Mouse (Mus musculus) T-helper 1 cell (primary cell): ENCODE results near the gene Sh2b2.

ENCODE experiments used
- in situ Hi-C: fragments of 300-600 bp; cut with MboI, MseI; formaldehyde crosslinking; loops from one replicate; pipeline ENCODE4 v1.15.1; 2025; ENCODE audit warnings: high pct_unique_total_duplicates

The Sh2b2 gene

DNA sequence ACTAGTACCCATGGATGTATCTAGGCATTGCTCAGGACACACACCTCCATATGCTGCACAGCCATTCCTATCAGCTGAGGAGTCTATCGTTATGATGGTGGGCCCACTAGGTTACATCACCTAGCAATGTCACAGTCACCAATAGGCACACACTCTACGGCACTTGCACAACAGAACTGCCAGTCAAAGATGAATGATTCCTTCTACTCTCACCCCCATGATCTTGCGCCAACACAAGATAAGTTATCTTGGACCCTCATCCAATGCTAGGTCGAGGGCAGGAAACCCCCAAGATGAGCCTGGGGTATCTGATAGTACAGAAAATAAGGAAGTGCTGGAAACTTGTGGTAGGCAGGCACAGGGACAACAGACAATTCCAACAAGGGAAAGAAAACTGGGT lies 63.5 kb downstream of the Sh2b2 start:
- in situ Hi-C loops: no loop called here

DNA sequence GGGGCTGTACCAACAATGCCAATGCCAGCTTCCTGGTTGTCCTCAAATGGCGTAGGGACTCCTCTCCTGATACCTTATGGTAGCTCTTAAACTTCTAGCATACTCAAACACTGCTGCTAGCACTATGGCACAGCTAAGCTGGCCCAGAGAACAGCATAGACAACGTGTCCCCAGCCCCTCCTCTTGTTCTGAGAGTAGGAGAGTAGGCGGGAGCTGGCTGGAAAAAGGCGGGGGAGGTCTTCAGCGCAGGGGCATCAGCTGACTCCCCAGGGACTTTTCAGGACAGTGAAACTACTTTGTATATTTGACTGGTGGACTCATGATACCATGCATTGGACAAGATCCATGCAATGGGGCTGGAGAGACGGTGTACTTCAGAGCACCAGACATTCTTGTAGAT lies 64.3 kb downstream of the Sh2b2 start:
- in situ Hi-C loops: no loop called here

DNA sequence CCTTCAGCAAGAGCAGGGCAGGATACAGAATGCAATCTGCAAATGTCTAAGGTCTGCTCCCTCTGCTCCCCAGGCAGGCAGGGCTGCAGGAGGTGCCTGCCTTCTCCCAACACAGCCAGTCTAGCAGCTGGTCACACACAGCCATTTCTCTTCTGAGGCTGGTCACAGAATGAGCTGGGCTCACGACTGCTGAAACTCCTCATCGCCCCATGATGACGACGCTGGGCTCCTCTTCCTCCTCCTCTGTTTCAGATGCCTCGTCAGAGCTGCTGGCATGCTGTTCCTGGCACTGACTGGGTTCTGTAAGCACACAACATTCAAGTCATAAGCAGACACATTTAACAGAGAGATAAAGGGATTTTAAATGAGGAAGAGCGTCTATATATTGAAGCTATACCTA lies 65.2 kb downstream of the Sh2b2 start:
- in situ Hi-C loops: no loop called here

DNA sequence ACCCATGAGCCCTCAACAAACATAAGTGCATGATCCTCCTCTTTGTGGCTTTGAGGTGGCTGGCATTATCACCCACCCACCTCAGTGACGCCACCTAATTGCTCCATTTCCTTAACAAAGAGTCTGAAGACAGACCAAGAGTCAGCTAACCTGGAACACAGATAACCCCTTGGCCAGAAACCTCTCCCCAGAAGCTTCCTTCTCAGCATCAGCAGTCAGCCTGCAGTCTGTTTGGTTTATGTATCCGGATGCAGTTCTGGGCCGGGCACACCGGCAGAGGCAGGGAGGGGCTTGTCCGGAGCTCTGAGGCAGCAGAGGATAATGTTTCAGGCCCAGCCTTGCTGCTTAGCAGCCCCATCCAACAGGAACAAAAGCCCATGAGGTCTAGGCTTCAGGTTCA lies 66.8 kb downstream of the Sh2b2 start:
- in situ Hi-C loops: no loop called here

DNA sequence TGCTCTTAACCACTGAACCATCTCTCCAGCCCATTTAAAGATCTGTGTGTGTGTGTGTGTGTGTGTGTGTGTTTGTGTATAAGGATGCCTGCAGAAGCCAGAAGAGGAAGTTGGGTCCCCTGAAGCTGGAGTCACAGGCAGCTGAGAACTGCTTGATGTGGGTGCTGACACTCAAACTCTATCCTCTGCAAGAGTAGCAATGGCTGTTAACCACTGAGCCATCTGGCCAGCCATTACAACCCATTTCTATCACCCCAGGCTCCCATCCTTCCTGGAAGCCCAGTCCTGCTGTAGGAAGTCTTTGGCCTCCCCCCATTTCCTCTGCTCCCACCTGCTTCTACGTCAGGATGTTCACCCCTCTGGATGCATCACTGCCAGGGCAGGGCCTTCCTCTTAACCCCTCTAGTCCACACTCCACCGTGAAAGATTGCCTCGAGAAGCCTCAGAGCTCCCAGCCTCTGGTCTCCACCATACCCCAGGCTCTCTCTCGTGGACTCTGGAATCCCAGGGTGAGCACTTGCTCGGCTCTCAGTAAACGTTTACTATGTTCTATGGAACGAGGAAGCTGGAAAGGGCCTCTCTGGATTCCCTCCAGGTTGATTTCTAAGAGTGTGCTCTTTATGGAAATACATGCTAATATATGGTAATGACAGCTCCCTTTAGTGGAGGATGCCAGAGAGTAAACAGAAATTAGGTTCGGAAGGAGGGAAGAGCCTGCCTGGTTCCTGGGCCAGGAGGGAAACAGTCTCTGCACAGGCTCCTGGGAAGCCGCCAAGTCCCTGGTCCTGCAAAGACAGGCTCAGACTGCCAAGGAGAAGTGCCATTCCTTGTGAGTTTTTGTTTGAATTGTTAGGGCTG lies 72.5 kb downstream of the Sh2b2 start:
- in situ Hi-C loops: no loop called here

DNA sequence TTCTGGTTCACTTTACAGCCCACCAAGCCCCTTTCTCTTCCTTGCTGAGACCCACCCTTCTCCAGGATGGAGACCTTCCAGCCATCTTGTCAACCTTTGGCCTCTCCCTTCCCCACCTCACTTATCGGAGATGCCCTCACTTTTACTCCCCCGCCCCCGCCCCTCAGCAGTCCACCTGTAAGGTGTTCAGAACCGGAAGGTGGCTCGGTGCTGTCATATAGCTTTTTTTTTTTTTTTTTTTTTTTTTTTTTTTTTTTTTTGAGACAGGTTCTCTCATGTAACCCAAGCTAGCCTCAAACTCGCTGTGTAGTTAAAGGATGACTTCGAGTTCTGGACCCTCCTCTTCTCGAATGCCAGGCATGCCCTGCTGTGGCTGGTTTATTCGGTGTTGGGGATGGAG lies 73.4 kb downstream of the Sh2b2 start:
- in situ Hi-C loops: no loop called here

DNA sequence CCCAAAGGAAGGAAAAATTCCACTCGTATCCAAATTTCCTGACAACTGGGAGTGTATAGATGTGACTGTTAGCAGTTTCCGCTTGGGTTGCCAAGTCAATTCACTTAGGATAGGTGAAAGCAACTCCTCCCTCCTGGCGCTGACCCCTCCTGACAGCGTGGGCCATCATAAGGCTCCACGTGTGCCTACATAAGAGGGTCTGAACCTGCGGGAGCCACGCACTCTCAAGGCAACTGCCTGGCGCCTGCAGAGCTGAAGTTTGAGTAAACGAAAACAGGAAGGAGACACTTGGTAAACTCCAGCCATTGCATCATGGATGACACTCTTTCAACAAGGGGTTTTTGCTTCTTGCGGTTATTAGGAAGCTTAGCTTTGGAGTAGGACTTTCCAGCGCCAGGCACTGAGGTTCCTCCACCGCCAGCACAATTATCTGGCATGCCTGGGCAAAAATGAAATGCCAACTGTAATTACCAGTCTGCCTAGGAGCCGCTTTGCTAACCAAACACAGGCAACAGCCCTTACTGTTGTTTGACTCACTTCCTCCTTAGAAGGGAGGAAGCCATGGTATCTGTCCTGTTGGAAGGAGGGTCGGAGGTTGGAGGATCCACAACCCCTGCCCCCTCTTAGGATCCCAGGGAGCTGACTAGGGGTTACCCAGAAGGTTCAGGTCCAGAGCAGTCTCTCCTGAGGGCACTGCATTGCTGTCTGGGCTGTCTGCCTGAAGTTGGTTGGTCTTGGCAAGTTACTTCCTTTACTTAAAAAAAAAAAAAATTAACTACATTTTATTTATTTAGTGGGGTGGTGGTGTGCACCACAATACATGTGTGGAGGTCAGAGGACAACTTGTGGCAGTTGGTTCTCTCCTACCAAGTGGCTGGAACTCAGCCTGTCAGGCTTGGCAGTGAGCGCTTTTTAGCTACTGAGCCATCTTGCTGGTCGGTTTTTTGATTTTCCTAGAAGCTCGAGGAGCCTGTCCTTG lies 74.7 kb downstream of the Sh2b2 start:
- in situ Hi-C loops: no loop called here

DNA sequence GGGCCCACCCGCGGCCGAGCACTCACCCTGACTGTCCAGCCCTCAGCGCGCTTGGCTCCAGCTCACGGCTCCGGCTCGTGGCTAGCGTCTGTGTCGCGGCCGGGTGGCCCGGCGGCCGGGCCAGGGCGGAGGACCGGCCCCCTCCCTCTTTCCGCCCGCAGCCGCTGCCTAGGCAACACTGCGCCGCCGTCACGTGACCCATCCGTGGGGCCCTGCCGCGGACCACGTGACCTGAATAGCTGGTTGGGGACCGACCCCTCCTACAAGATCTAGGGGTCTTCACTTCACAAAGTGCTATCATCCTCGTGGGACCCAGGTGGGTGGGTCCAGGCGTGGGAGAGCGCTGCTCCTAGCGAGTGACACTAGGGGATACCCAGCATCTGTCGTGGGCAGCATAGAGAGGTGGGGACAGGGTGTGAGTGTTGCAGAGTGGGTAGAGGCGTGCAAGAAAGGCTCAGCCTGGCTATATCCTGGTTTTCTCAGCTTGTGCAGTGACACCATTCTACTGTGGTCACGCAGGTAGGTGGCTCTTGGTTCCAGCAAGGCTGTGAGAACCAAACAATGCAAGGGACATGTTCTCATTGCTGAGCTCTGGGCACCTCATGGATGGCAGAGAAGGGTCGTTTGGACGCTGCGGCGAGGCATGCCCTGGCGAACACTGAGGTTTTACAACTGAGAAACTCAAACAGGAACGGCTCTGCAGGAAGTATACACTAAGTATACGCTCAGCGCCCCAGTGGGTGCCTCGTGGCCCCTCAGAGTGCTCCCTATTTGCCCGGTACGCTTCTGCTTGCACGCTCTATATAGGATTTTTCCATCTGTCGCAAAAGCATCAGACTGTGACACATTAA lies 75.6 kb downstream of the Sh2b2 start, which contains the start of gene Orai2:
Orai2 (minus strand) TSS at position 202 of the 851 bp plus-strand sequence.
- in situ Hi-C loops: no loop called here

DNA sequence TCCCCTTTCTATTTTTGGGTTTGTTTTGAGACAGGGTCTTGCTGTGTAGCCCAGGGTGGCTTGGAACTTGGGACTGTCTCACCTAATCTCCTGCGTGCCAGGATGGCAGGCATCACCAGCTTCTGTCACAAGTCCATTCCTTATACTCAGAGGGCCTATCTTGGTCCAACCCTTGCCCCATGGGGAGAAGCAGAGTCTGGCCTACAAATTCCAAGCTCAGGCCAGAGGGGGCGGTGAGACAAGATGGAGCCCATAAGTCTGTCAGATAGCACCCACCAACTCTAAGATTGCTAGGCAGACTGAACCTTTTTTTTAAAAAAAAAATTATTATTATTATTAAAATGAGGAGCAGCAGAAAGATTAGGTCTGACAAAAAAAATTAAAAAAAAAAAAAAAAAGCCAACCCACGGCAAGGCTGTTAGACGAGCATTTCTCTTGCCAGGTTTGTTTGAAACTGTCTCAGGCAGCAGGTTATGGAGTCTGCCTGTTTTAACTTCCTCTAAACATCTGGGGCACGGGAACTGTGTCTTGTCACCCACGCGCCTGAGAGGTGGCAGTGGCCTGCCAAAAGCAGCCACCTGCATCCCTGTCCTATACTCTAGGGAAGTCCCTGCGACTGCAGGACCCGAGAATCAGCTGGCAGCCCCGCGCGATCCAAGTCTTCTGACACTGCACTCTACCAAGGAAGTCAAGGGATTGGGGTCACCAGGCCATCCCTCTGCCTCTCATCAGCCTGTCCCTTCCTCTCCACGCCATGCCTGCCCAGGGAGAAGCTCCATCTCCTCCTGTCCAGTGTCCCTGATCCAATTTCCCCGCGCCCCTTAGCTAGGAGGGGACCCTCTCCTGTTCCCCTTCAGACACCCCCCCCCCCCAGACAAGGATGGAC lies 76.5 kb downstream of the Sh2b2 start:
- in situ Hi-C loops: no loop called here
